Mouse (Mus musculus): ENCODE data around the gene Soat1.

The Soat1 gene

GRCm38 (mm10) chr1:156463981-156464853 lies 9.9 kb downstream of the Soat1 start:
- DNase-seq, result no peak

GRCm38 (mm10) chr1:156462273-156462991 lies 11.7 kb downstream of the Soat1 start:
- no peak for DNase-seq

GRCm38 (mm10) chr1:156461036-156461435 lies 13.1 kb downstream of the Soat1 start:
- no peak for DNase-seq

GRCm38 (mm10) chr1:156460216-156460615 lies 13.9 kb downstream of the Soat1 start:
- DNase-seq, result no peak

GRCm38 (mm10) chr1:156459690-156460089 lies 14.4 kb downstream of the Soat1 start:
- no peak for DNase-seq

GRCm38 (mm10) chr1:156458391-156459060 lies 15.6 kb downstream of the Soat1 start:
- DNase-seq, result no peak

- DNase-seq, result no peak
Observed at GRCm38 (mm10) chr1:156455005-156455758, 18.9 kb downstream of the Soat1 start.

GRCm38 (mm10) chr1:156454384-156454783 lies 19.7 kb downstream of the Soat1 start:
- DNase-seq, result no peak

GRCm38 (mm10) chr1:156453876-156454275 lies 20.3 kb downstream of the Soat1 start:
- DNase-seq, result no peak

- DNase-seq, result no peak
Observed at GRCm38 (mm10) chr1:156450478-156450877, 23.7 kb downstream of the Soat1 start.

- DNase-seq, result no peak
Observed at GRCm38 (mm10) chr1:156449691-156450090, 24.4 kb downstream of the Soat1 start.

GRCm38 (mm10) chr1:156449089-156449488 lies 25.0 kb downstream of the Soat1 start:
- no peak for DNase-seq

- peak; percentile 11 for DNase-seq
Observed at GRCm38 (mm10) chr1:156445049-156445448, 29.1 kb downstream of the Soat1 start.

- DNase-seq, result no peak
Observed at GRCm38 (mm10) chr1:156442776-156443175, 31.4 kb downstream of the Soat1 start.

GRCm38 (mm10) chr1:156442266-156442665 lies 31.9 kb downstream of the Soat1 start:
- DNase-seq, result no peak

GRCm38 (mm10) chr1:156437726-156438125 lies 36.4 kb downstream of the Soat1 start:
- DNase-seq, result no peak

GRCm38 (mm10) chr1:156437016-156437708 lies 37.0 kb downstream of the Soat1 start:
- DNase-seq, result no peak

GRCm38 (mm10) chr1:156433497-156433896 lies 40.6 kb downstream of the Soat1 start:
- no peak for DNase-seq

GRCm38 (mm10) chr1:156432498-156432897 lies 41.6 kb downstream of the Soat1 start:
- DNase-seq, result no peak

- DNase-seq, result no peak
Observed at GRCm38 (mm10) chr1:156428434-156428833, 45.7 kb downstream of the Soat1 start.

GRCm38 (mm10) chr1:156425746-156426145 lies 48.4 kb downstream of the Soat1 start:
- DNase-seq, result no peak

GRCm38 (mm10) chr1:156424054-156424453 lies 50.1 kb downstream of the Soat1 start:
- no peak for DNase-seq
